Mouse (Mus musculus): ENCODE results near the gene Ak2. TPM values are rescaled to one million over a fixed set of nuclear protein-coding genes. Genes with fewer than 3 reads are reported as not detected.

The Ak2 gene
- total and polyA plus RNA-seq, 3 experiments, result 269 to 363 (median 280) TPM

DNA sequence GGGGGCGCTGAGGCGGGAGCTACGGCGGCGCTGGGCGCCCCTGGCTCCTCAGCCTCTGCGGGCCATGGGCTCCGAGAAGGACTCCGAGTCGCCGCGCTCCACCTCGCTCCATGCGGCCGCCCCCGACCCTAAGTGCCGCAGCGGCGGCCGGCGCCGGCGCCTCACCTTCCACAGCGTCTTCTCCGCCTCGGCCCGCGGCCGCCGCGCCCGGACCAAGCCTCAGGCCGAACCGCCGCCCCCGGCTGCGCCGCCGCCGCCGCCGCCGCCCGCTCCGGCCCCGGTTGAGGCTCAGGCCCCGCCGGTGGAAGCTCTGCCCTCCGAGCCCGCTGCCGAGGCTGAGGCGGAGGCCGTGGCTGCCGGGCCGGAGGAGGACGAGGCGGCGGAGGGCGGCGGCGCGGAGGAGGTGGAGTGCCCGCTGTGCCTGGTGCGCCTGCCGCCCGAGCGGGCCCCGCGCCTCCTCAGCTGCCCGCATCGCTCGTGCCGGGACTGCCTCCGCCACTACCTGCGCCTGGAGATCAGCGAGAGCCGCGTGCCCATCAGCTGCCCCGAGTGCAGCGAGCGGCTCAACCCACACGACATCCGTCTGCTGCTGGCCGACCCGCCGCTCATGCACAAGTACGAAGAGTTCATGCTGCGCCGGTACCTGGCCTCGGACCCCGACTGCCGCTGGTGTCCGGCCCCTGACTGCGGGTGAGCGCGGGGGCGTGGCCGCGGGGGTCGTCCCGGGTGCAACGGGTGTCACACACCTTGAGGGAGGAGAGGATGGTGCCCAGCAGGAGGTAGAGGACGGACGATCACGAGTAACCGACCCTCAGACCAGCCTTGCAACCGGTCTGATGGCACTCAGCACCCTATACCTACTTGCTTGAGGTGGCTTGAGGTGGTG is 66.7 kb downstream of the Ak2 start, which contains the start of gene Rnf19b:
TSS of gene Rnf19b (plus strand) at position 65 of the 886 bp plus-strand sequence.
- H3K27ac ChIP-seq (ENCODE audit: insufficient read depth, low read depth), result peak within 1 kb of the TSS; percentile 7
- no peaks in the 10 kb centered on the region for H3K27me3 ChIP-seq (replicated peaks)
- H3K9ac ChIP-seq (ENCODE audit: insufficient read depth, low read depth), result peak within 1 kb of the TSS; percentile 87
- no peaks in the 10 kb centered on the region for H3K9me3 ChIP-seq (replicated peaks; ENCODE audit: low read length)
- no peak for DNase-seq (ENCODE audit: extremely low read depth)
- H3K79me2 ChIP-seq (replicated peaks; ENCODE audit: control insufficient read depth, extremely low read depth, insufficient read depth, poor library complexity, severe bottlenecking), result peaks cover 20% of the 10 kb centered on the region
- in situ Hi-C loops (cut with MboI; ENCODE audit: low pct_ligation_motif_present, low pct_unique_long_range_greater_than_20kb, low sequenced_read_pairs) (no loop called here), dilution Hi-C loops (cut with MboI; ENCODE audit: extremely low pct_ligation_motif_present, extremely low pct_unique_long_range_greater_than_20kb, low sequenced_read_pairs) (no loop called here)
- H3K4me3 ChIP-seq (replicated peaks in 1 of 3; ENCODE audit: low read depth in 2 of 3, low read length in 2 of 3, poor library complexity in 1 of 3), result peak within 1 kb of the TSS; percentile 86 to 99 (median 97)
- peak within 1 kb of the TSS; percentile 99 for H3K4me2 ChIP-seq (ENCODE audit: insufficient read depth, low read depth, poor library complexity, severe bottlenecking)
- H3K4me1 ChIP-seq (ENCODE audit: control insufficient read depth in 1 of 2, insufficient read depth in 2 of 2), result peaks cover 5 to 55% of the 10 kb centered on the region in 2 experiments; a peak in 3 of 4 replicates
- TF ChIP-seq MXI1 (IDR thresholded peaks at IDR 0.05; ENCODE audit: low read depth, low read length) (peak; percentile 82; the same call in 1 of the 2 replicates), SIN3A (IDR thresholded peaks at IDR 0.05; ENCODE audit: low read length) (peak; percentile 23), HCFC1 (IDR thresholded peaks at IDR 0.05; ENCODE audit: low read depth, low read length) (no peak), BHLHE40 (IDR thresholded peaks at IDR 0.05; ENCODE audit: low read depth, low read length) (peak; percentile 34), CHD1 (IDR thresholded peaks at IDR 0.05; ENCODE audit: low read depth, low read length) (no peak), TCF12 (IDR thresholded peaks at IDR 0.05; ENCODE audit: low read depth, low read length) (no peak)
- peaks cover 0 to 22% of the 10 kb centered on the region in 2 experiments for H3K36me3 ChIP-seq (replicated peaks in 1 of 2; ENCODE audit: control insufficient read depth in 1 of 2, insufficient read depth in 1 of 2, low read length in 1 of 2)

DNA sequence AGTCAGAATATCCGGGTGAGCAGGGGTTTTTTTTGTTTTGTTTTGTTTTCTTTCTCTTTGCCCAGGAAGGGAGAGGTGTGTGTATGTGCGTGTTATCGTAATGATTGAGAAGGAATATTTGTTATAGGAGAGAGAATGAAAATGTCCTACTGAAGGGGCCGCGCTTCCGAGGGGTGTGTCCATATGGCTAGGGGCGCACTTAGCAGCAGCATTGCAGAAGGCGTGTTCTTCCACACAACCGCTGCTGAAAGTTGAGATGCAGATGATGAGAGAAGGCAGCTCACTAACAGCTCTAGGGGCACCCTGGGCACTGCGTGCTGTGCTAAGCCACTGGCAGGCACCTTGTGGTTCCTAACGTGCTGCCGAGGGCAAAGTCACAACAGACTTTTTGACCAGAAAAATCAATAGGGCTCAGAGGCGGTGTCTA is 67.4 kb downstream of the Ak2 start:
- Histone ChIP-seq H3K27me3 (replicated peaks) (no peaks in the 10 kb centered on the region), H3K36me3 (replicated peaks in 1 of 2; ENCODE audit: control insufficient read depth in 1 of 2, insufficient read depth in 1 of 2, low read length in 1 of 2) (peaks cover 0 to 20% of the 10 kb centered on the region in 2 experiments), H3K4me2 (ENCODE audit: insufficient read depth, low read depth, poor library complexity, severe bottlenecking) (peak overlapping the region; percentile 99), H3K9me3 (replicated peaks; ENCODE audit: low read length) (no peaks in the 10 kb centered on the region), H3K9ac (ENCODE audit: insufficient read depth, low read depth) (peak overlapping the region; percentile 38; the same call in 1 of the 2 replicates), H3K79me2 (replicated peaks; ENCODE audit: control insufficient read depth, extremely low read depth, insufficient read depth, poor library complexity, severe bottlenecking) (peaks cover 20% of the 10 kb centered on the region), H3K4me3 (replicated peaks in 1 of 3; ENCODE audit: low read depth in 2 of 3, low read length in 2 of 3, poor library complexity in 1 of 3) (peak overlapping the region; percentile 86 to 99 (median 97)), H3K4me1 (ENCODE audit: control insufficient read depth in 1 of 2, insufficient read depth in 2 of 2) (peaks cover 5 to 60% of the 10 kb centered on the region in 2 experiments; a peak in 3 of 4 replicates), H3K27ac (ENCODE audit: insufficient read depth, low read depth) (no peak overlapping the region)
- dilution Hi-C loops (cut with MboI; ENCODE audit: extremely low pct_ligation_motif_present, extremely low pct_unique_long_range_greater_than_20kb, low sequenced_read_pairs) (no loop called here), in situ Hi-C loops (cut with MboI; ENCODE audit: low pct_ligation_motif_present, low pct_unique_long_range_greater_than_20kb, low sequenced_read_pairs) (no loop called here)
- no peak for TF ChIP-seq SMC3 (IDR thresholded peaks at IDR 0.05; ENCODE audit: low read depth, low read length)
- no peak for TF ChIP-seq RAD21 (IDR thresholded peaks at IDR 0.05; ENCODE audit: low read depth, low read length)
- TF ChIP-seq SIN3A (IDR thresholded peaks at IDR 0.05; ENCODE audit: low read length), result 0 out of 2 replicates have a peak, but pooled peaks have one; percentile 55
- peak; percentile 88 for TF ChIP-seq MXI1 (IDR thresholded peaks at IDR 0.05; ENCODE audit: low read depth, low read length)
- no peak; the same call in 1 of the 2 replicates for TF ChIP-seq BHLHE40 (IDR thresholded peaks at IDR 0.05; ENCODE audit: low read depth, low read length)
- TF ChIP-seq EP300 (IDR thresholded peaks at IDR 0.05; ENCODE audit: low read length), result no peak
- TF ChIP-seq TCF12 (IDR thresholded peaks at IDR 0.05; ENCODE audit: low read depth, low read length), result 0 out of 2 replicates have a peak, but pooled peaks have one; percentile 22
- DNase-seq (ENCODE audit: extremely low read depth), result no peak

DNA sequence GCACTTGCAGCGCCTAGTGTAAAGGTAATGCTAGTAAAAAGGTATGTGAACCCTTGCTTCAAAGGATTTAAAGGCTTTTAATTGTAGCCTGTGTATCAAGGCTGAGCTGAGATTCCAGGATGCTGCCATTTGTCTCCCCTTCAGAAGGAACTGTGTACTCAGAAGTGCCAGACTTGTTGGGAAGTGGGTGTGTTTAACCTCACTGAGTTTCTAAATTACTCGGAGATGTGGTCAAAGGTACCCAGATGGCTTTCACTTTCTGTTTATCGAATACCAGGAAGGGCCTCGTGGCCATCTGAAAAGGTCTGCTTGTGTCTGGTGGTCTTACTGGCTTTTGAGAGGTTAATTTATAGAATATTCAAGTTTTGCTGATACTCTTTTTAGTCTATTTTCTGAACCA is 68.2 kb downstream of the Ak2 start:
- Histone ChIP-seq H3K27me3 (replicated peaks) (no peaks in the 10 kb centered on the region), H3K4me3 (replicated peaks in 1 of 3; ENCODE audit: low read depth in 2 of 3, low read length in 2 of 3, poor library complexity in 1 of 3) (peak overlapping the region; percentile 86 to 99 (median 97)), H3K79me2 (replicated peaks; ENCODE audit: control insufficient read depth, extremely low read depth, insufficient read depth, poor library complexity, severe bottlenecking) (peaks cover 20% of the 10 kb centered on the region), H3K27ac (ENCODE audit: insufficient read depth, low read depth) (no peak overlapping the region), H3K36me3 (replicated peaks in 1 of 2; ENCODE audit: control insufficient read depth in 1 of 2, insufficient read depth in 1 of 2, low read length in 1 of 2) (peaks cover 0 to 15% of the 10 kb centered on the region in 2 experiments), H3K4me1 (ENCODE audit: control insufficient read depth in 1 of 2, insufficient read depth in 2 of 2) (peaks cover 5 to 52% of the 10 kb centered on the region in 2 experiments; a peak in 3 of 4 replicates), H3K4me2 (ENCODE audit: insufficient read depth, low read depth, poor library complexity, severe bottlenecking) (peak overlapping the region; percentile 99), H3K9me3 (replicated peaks; ENCODE audit: low read length) (no peaks in the 10 kb centered on the region), H3K9ac (ENCODE audit: insufficient read depth, low read depth) (peak overlapping the region; percentile 40; the same call in 1 of the 2 replicates)
- DNase-seq (ENCODE audit: extremely low read depth), result peak; percentile 81
- dilution Hi-C loops (cut with MboI; ENCODE audit: extremely low pct_ligation_motif_present, extremely low pct_unique_long_range_greater_than_20kb, low sequenced_read_pairs) (no loop called here), in situ Hi-C loops (cut with MboI; ENCODE audit: low pct_ligation_motif_present, low pct_unique_long_range_greater_than_20kb, low sequenced_read_pairs) (no loop called here)
- TF ChIP-seq BHLHE40 (IDR thresholded peaks at IDR 0.05; ENCODE audit: low read depth, low read length) (peak; percentile 83), MAX (IDR thresholded peaks at IDR 0.05; ENCODE audit: low read length) (0 out of 2 replicates have a peak, but pooled peaks have one; percentile 48), RAD21 (IDR thresholded peaks at IDR 0.05; ENCODE audit: low read depth, low read length) (no peak; the same call in none of the 2 replicates), SMC3 (IDR thresholded peaks at IDR 0.05; ENCODE audit: low read depth, low read length) (peak; percentile 10; the same call in 1 of the 2 replicates), NRF1 (IDR thresholded peaks at IDR 0.05; ENCODE audit: low read depth, low read length) (0 out of 2 replicates have a peak, but pooled peaks have one; percentile 11), USF2 (conservative IDR thresholded peaks at IDR 0.05; ENCODE audit: low read depth, low read length) (no peak), USF1 (IDR thresholded peaks at IDR 0.05; ENCODE audit: low read depth, low read length) (no peak), SIN3A (IDR thresholded peaks at IDR 0.05; ENCODE audit: low read length) (peak; percentile 99), TBP (conservative IDR thresholded peaks at IDR 0.05; ENCODE audit: low read depth, low read length) (no peak), CHD2 (IDR thresholded peaks at IDR 0.05; ENCODE audit: low read length) (peak; percentile 74; the same call in 1 of the 2 replicates), EP300 (IDR thresholded peaks at IDR 0.05; ENCODE audit: low read length) (peak; percentile 95), RCOR1 (conservative IDR thresholded peaks at IDR 0.05; ENCODE audit: low read depth, low read length) (peak; percentile 97), MXI1 (IDR thresholded peaks at IDR 0.05; ENCODE audit: low read depth, low read length) (peak; percentile 76), POLR2A (IDR thresholded peaks at IDR 0.05; ENCODE audit: low read depth, low read length) (no peak), E2F4 (IDR thresholded peaks at IDR 0.05; ENCODE audit: insufficient replicate concordance, low read depth, low read length) (0 out of 2 replicates have a peak, but pooled peaks have one; percentile 31), MYC (IDR thresholded peaks at IDR 0.05; ENCODE audit: low read depth, low read length) (peak; percentile 70; the same call in 1 of the 2 replicates), MEF2A (IDR thresholded peaks at IDR 0.05; ENCODE audit: borderline replicate concordance, low read depth, low read length) (peak; percentile 83)

Measured in CH12.LX (cell line).